Mouse (Mus musculus): ENCODE results near the gene Tpi1. TPM values are rescaled to one million over a fixed set of nuclear protein-coding genes. Genes with fewer than 3 reads are reported as not detected.
"Not testable (repeated sequence)": the region's sequence is repeated elsewhere in the genome, so short reads cannot be mapped to it uniquely, and the experiment has no call there.

The Tpi1 gene
- polyA plus RNA-seq, 1 experiment from 2014 or later: 1,127 TPM

GRCm38 (mm10) chr6:124854647-124855046, 40.6 kb upstream of the Tpi1 start:
- 76% methylated on average over 12 of the region's 12 CpGs for WGBS
- no peak overlapping the region for H3K27ac ChIP-seq
- ATAC-seq: no peak

DNA sequence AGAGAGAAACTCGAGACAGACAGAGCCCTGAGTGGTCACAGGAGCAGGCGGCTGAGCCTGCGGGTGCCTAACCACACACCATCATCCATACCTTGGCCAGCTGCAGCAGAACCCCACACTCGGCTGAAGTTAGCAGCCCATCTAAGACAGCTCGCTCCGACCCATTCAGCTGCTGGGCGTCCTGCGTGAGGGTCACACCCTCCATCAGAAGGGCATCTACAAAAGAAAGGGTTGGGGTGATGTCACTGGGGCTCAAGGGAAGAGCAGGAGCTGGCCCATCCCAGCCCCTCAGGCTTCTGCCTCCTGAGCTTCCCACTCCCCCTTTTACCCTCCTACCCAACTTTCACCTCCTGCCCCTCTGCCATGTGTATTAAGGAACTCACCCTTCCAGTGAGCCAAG, 36.4 kb upstream of the Tpi1 start:
- Histone ChIP-seq H3K4me3 (replicated peaks) (no peak overlapping the region), H3K9ac (no peak overlapping the region), H3K27ac (no peak overlapping the region), H3K36me3 (no peaks in the 10 kb centered on the region), H3K4me1 (replicated peaks) (no peaks in the 10 kb centered on the region), H3K9me3 (no peaks in the 10 kb centered on the region), H3K4me2 (replicated peaks) (no peak overlapping the region), H3K27me3 (replicated peaks) (no peaks in the 10 kb centered on the region)
- WGBS: 58% methylated on average over 8 of the region's 8 CpGs
- ATAC-seq: no peak

More at GRCm38 (mm10) chr6:124854647-124855046, 40.6 kb upstream of the Tpi1 start:
- no peak overlapping the region for H3K4me3 ChIP-seq (replicated peaks)
- peaks cover 12% of the 10 kb centered on the region; the same call in 1 of the 2 replicates for H3K27me3 ChIP-seq (replicated peaks)
- 0 out of 2 replicates have a peak overlapping the region, but pooled peaks have one; percentile 8 for H3K9ac ChIP-seq
- H3K4me2 ChIP-seq (replicated peaks): no peak overlapping the region
- no peaks in the 10 kb centered on the region for H3K9me3 ChIP-seq
- H3K4me1 ChIP-seq (replicated peaks): peaks cover 17% of the 10 kb centered on the region; the same call in 1 of the 2 replicates
- H3K36me3 ChIP-seq: no peaks in the 10 kb centered on the region

GRCm38 (mm10) chr6:124847305-124847704, 33.2 kb upstream of the Tpi1 start:
- ATAC-seq: peak; percentile 69
- no peak overlapping the region for H3K4me2 ChIP-seq (replicated peaks)
- no peak overlapping the region for H3K27ac ChIP-seq
- H3K9me3 ChIP-seq: no peaks in the 10 kb centered on the region
- no peak overlapping the region for H3K4me3 ChIP-seq (replicated peaks)
- no peaks in the 10 kb centered on the region for H3K27me3 ChIP-seq (replicated peaks)
- H3K4me1 ChIP-seq (replicated peaks): no peaks in the 10 kb centered on the region
- 9% methylated on average over 9 of the region's 9 CpGs for WGBS
- H3K9ac ChIP-seq: no peak overlapping the region
- H3K36me3 ChIP-seq: peaks cover 6% of the 10 kb centered on the region; the same call in 1 of the 2 replicates

DNA sequence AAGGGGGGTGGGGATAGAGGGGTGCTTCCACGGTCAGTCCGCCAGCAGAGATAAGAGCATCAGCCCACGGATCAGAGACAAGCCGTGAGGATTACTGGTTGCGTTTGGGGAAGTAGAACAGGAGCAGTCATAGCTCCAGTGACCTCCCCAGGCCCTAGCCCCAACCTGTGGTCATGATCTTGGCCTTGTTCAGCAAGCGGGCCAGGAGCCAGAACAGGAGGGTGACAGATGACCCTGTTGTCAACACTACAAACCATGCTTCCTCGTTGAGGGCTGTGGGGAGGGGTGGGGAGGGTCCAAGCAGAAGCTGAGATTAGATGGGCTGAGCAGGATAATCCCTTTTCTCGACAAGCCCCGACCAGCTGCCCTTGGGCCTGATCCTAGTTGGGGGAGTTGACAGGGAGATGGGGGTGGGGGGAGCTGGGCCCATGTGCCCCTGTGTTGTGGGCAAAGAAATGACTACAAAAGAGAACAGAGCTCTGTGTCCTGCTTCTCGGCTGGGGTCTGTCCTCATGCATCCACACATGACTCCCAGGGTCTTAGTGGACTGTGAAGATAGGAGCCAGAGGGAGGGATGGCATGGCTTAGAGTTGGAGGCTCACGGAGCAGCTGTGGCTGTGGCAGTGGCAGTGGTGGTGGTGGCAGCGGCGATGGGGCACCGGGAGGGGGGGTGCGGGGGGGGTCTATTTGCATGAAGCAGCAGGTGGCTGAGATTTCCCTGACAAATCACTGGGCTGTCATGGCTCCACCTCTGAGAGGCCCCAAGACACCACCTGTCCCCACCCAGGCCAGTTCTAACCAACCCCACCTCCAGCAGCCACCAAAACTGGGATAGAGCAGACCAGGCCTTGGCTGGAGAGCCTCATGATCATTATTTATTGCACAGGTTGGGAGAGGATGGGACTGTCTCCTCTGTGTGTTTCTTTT, 26.4 kb upstream of the Tpi1 start, which contains the start of gene Gnb3:
Gene Gnb3, minus strand, starts transcription at position 35 of the 927 bp plus-strand sequence.
- H3K9ac ChIP-seq: no peak within 1 kb of the TSS; the same call in 1 of the 2 replicates
- no peak within 1 kb of the TSS for H3K4me3 ChIP-seq (replicated peaks)
- 27% methylated on average over 15 of the region's 15 CpGs for WGBS
- H3K9me3 ChIP-seq: no peaks in the 10 kb centered on the region
- peaks cover 13% of the 10 kb centered on the region; the same call in 1 of the 2 replicates for H3K4me1 ChIP-seq (replicated peaks)
- peaks cover 6% of the 10 kb centered on the region; the same call in 1 of the 2 replicates for H3K36me3 ChIP-seq
- no peak within 1 kb of the TSS for H3K27ac ChIP-seq
- H3K4me2 ChIP-seq (replicated peaks): no peak within 1 kb of the TSS
- H3K27me3 ChIP-seq (replicated peaks): no peaks in the 10 kb centered on the region
- peak; percentile 21; the same call in 1 of the 2 replicates for ATAC-seq

DNA sequence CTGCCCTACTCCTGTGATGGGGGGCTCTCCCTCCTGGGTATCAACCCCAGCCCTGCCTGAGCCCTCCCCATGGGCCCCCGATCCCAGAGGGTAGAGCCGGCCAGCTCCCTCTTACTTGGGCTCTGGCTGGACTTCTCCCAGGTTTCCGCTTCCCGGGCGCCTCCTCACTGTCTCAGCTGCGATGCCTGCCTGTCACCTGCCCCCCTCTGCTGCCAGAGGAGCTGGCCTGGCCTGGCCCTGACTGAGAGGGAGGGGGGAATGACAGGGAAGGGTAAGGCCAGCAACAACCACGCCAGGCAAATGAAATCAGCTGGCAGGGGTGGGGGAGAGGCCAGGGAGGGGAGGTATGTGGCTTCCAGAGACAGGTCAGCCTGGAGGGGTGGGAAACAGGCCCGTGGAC, 25.7 kb upstream of the Tpi1 start:
- no peaks in the 10 kb centered on the region for H3K27me3 ChIP-seq (replicated peaks)
- peaks cover 1% of the 10 kb centered on the region; the same call in 1 of the 2 replicates for H3K36me3 ChIP-seq
- no peak overlapping the region for H3K4me2 ChIP-seq (replicated peaks)
- no peaks in the 10 kb centered on the region for H3K9me3 ChIP-seq
- peak; percentile 6; the same call in 1 of the 2 replicates for ATAC-seq
- no peak overlapping the region for H3K4me3 ChIP-seq (replicated peaks)
- no peak overlapping the region; the same call in 1 of the 2 replicates for H3K9ac ChIP-seq
- no peak overlapping the region for H3K27ac ChIP-seq
- WGBS: 9% methylated on average over 8 of the region's 8 CpGs
- H3K4me1 ChIP-seq (replicated peaks): peaks cover 13% of the 10 kb centered on the region; the same call in 1 of the 2 replicates

GRCm38 (mm10) chr6:124836411-124836810, 22.3 kb upstream of the Tpi1 start:
- H3K9me3 ChIP-seq: no peaks in the 10 kb centered on the region
- H3K9ac ChIP-seq: 0 out of 2 replicates have a peak overlapping the region, but pooled peaks have one; percentile 12
- peaks cover 21% of the 10 kb centered on the region; the same call in 1 of the 2 replicates for H3K4me1 ChIP-seq (replicated peaks)
- H3K4me3 ChIP-seq (replicated peaks): no peak overlapping the region
- H3K4me2 ChIP-seq (replicated peaks): no peak overlapping the region
- H3K36me3 ChIP-seq: peaks cover 9% of the 10 kb centered on the region
- no peak overlapping the region for H3K27ac ChIP-seq
- WGBS: 77% methylated on average over 7 of the region's 7 CpGs
- no peak for ATAC-seq
- H3K27me3 ChIP-seq (replicated peaks): no peaks in the 10 kb centered on the region

- H3K36me3 ChIP-seq: peaks cover 9% of the 10 kb centered on the region
- H3K4me3 ChIP-seq (replicated peaks): no peak overlapping the region
- 0 out of 2 replicates have a peak overlapping the region, but pooled peaks have one; percentile 17 for H3K9ac ChIP-seq
- 67% methylated on average over 10 of the region's 10 CpGs for WGBS
- peaks cover 20% of the 10 kb centered on the region; the same call in 1 of the 2 replicates for H3K4me1 ChIP-seq (replicated peaks)
- no peaks in the 10 kb centered on the region for H3K27me3 ChIP-seq (replicated peaks)
- ATAC-seq: no peak
- H3K4me2 ChIP-seq (replicated peaks): no peak overlapping the region
- no peak overlapping the region for H3K27ac ChIP-seq
- H3K9me3 ChIP-seq: no peaks in the 10 kb centered on the region
These were observed 21.4 kb upstream of the Tpi1 start for GRCm38 (mm10) chr6:124835531-124835930.

DNA sequence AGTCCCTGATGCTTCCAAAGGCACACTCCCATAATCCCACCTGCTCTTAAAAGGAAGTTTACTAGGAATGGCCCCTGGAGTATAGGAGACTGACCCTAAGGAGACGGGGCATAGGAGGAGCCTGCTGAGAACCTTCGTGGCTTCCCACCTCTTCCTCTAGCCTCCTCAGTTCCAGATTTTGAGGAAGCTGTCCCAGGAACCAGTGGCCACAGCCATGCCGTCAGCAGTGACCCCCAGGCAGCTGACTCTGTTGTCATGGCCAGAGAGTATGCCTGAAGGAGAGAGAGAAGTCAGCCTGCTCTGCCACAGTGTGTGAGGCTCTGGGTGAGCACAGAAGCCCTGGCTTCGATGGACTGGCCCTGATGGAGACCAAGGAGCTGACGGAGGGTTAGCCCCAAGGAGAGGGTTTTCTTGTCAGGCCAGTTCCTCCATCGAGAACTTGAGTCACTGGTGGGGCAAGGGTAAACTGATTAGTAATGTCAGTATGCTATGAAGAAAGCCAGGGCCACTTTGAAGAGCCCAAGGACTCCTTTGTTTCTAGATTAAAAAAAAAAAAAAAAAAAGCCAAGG, 20.5 kb upstream of the Tpi1 start:
- H3K9me3 ChIP-seq: no peaks in the 10 kb centered on the region
- no peak overlapping the region for H3K27ac ChIP-seq
- no peak for ATAC-seq
- H3K9ac ChIP-seq: no peak overlapping the region
- H3K36me3 ChIP-seq: peaks cover 9% of the 10 kb centered on the region
- no peak overlapping the region for H3K4me2 ChIP-seq (replicated peaks)
- 78% methylated on average over 6 of the region's 6 CpGs for whole genome bisulfite sequencing
- peaks cover 15% of the 10 kb centered on the region; the same call in 1 of the 2 replicates for H3K4me1 ChIP-seq (replicated peaks)
- no peaks in the 10 kb centered on the region for H3K27me3 ChIP-seq (replicated peaks)
- no peak overlapping the region for H3K4me3 ChIP-seq (replicated peaks)

DNA sequence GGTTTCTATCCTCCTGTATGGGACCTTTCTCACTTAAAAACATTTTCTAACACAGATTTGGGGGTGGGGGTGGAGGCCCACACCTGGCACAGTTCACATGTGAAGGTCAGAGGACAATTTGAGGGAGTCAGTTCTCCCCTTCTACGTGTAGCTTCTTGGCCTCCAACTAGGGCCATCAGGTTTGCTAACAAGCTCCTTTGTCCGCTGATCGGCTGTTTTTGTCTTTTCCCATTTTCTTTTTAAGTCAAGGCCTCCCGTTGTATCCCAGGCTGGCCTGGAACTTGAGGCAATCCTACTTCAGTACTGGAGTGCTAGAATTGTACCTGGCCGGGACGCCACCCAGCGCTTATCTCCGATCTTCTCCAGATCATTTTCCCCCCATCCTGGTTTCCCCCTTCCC, 17.6 kb upstream of the Tpi1 start:
- 94% methylated on average over 8 of the region's 8 CpGs for WGBS
- no peak for ATAC-seq
- no peak overlapping the region for H3K4me2 ChIP-seq (replicated peaks)

DNA sequence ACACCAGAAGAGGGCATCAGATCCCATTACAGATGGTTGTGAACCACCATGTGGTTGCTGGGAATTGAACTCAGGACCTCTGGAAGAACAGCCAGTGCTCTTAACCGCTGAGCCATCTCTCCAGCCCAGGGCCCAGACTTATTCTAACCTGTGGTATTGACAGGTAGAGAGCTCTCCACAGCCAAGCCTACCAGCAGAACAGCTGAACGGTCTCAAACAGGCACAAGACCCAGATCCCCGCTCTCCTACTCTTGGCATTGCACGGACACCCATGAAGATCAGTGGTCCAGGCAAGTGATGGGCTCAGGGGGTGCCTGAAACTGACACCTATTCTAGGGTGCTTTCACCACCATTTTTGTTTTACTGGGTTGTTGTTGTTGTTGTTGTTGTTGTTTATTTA, 17.1 kb upstream of the Tpi1 start:
- not testable (repeated sequence) for H3K9ac ChIP-seq; H3K27ac ChIP-seq; H3K9me3 ChIP-seq; H3K4me3 ChIP-seq (replicated peaks); ATAC-seq; H3K27me3 ChIP-seq (replicated peaks)
- peak overlapping the region; percentile 90 for H3K4me2 ChIP-seq (replicated peaks)
- H3K4me1 ChIP-seq (replicated peaks): peaks cover 21% of the 10 kb centered on the region
- 96% methylated on average over 4 of the region's 4 CpGs for WGBS
- peaks cover 10% of the 10 kb centered on the region for H3K36me3 ChIP-seq

More for the DNA sequence above, 17.6 kb upstream of the Tpi1 start:
- peak overlapping the region; percentile 9; the same call in 1 of the 2 replicates for H3K9ac ChIP-seq
- no peak overlapping the region for H3K27ac ChIP-seq
- peaks cover 9% of the 10 kb centered on the region for H3K36me3 ChIP-seq
- H3K4me3 ChIP-seq (replicated peaks): no peak overlapping the region
- no peaks in the 10 kb centered on the region for H3K9me3 ChIP-seq
- no peaks in the 10 kb centered on the region for H3K27me3 ChIP-seq (replicated peaks)
- H3K4me1 ChIP-seq (replicated peaks): peaks cover 21% of the 10 kb centered on the region

DNA sequence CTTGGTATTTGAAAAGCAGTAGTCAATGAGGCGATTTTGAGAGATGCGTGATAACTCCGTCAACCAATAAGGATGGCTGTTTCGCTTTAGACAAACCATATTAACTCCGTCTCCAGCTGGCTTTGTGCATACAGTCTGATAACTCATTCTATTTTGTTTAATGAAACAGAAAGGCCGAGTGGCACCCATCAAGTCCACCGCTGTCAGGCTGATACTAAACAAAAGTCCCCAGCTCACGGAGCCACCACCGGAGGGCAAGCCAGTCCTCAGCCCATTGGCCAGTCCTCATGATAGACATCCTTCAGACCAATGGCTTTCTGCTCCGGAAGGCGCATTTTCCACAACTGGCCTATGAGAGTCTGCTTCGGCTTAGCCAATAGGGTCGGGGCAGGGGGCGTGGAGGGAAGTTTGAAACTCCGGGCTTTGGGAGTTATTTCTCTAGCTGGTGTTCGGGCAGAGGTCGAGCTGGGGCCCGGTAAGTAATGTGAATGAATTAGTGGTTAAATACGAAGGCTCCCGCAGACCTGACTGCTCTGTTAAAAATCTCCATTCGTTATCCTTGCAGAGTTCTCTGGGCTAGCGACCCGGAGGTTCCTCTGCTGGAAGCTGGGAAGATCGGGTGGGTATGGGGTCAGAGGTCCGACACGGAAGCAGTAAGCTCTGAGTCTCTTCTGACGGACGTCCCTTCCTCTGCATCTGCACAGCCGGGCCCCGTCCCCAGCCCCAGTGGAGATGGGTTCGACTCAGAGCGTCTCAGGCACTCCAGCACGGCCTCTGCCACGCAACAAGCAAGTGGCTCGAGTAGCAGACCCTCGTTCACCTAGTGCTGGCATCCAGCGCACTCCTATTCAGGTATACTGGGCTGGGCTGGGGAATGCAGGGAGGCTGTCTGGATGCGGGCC, 16.0 kb upstream of the Tpi1 start:
- ATAC-seq: peak; percentile 90
- H3K9ac ChIP-seq: peak overlapping the region; percentile 70
- H3K36me3 ChIP-seq: peaks cover 16% of the 10 kb centered on the region

More for the DNA sequence above, 16.0 kb upstream of the Tpi1 start:
- peak overlapping the region; percentile 54 for H3K4me3 ChIP-seq (replicated peaks)
- peaks cover 21% of the 10 kb centered on the region for H3K4me1 ChIP-seq (replicated peaks)
- WGBS: under 1% methylated on average over 38 of the region's 38 CpGs
- H3K27me3 ChIP-seq (replicated peaks): no peaks in the 10 kb centered on the region
- H3K4me2 ChIP-seq (replicated peaks): peak overlapping the region; percentile 90
- H3K27ac ChIP-seq: peak overlapping the region; percentile 94
- no peaks in the 10 kb centered on the region for H3K9me3 ChIP-seq
